Mouse (Mus musculus): ENCODE measurements at regions not wholly inside any gene's neighbourhood (a gene's known extent, or its start where the extent isn't known, plus 50 kb on each side); places are given as distances from the start of the nearest gene placed in this dataset.

DNA sequence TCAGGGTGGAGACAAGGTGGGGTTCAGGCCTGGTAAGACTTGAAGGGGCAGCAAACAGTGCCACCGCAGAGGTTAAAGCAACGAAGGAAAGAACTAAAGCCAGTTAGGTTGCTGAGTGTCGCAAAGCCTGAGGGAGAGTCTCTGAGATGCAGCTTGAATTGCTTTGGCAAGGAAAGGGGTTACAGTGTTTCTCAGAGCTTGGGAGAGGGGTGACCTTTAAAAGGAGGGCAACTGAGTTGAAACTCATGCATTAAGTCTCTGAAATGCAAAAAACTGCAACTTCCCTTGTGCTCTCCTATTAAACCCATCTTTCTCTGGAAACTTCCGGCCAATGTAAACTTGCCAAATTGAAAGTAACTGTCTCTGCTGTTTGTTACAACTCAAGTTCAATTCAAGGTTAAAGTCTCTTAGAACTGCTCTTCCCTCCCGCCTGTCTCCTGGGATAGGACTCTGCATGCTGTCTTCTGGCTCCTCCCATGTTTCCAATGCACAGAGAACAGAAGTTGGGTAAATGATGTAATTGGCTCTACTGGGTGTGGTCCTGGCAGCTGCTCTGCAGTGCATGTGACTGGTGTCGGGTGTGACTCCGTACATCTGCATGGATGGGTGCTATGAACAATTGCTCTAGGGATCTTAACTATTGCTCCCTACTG lies 181.4 kb upstream of the Gas1 start:
- H3K27ac ChIP-seq (ENCODE audit: low read depth, low read length), result no peak overlapping the region
- 70% methylated on average over 7 of the region's 7 CpGs for WGBS (ENCODE audit: insufficient replicate concordance)

DNA sequence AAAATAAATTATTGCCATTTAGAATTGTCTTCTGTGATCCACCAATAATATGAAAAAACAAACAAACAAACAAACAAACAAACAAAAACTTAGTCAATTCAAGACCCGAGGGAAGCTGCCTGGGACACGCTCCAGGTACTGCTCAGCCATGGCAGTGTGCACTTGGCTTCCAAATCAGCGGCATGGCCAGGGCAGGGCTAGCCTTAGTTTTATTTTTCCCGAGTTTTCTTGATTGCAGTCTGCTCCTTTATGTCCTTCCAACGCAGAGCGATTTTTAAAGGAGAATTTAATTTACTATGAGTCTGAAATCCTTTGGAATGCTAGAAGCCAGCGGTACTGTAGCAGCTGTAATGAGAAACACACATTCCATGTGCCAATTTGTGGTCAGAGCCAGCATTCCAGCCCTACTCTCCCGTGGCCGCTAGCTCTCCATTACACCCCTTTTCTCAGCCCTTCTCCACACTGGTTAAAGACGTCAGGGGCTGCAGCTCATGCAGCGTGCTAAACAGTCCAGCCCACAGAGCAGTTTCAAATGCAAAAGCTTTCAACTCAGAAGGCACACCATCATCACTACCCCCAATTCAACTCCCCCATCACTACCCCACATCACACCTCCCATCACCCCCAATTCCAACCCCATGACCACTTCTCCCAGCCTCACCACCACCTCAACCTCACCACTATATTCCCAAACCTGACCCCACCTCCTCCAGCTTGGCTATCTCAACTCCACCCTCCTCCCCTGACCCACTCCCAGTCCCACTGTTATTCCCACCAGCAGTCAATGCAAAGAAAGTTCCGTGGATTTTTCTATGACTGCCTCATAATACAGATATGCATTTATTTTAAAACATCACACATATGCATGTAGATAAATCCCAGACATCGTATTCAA lies 187.9 kb upstream of the Gas1 start:
- no peak overlapping the region for H3K4me3 ChIP-seq (ENCODE audit: low read depth, low read length)
- H3K36me3 ChIP-seq (ENCODE audit: control insufficient read depth, insufficient read depth, low read length), result no peaks in the 10 kb centered on the region
- no peaks in the 10 kb centered on the region for H3K9me3 ChIP-seq (replicated peaks; ENCODE audit: control insufficient read depth, low read length)
- no peaks in the 10 kb centered on the region for H3K27me3 ChIP-seq (ENCODE audit: control insufficient read depth, insufficient read depth, low read length)
- no peak; the same call in 1 of the 2 replicates for ATAC-seq (replicated peaks; ENCODE audit: insufficient number of reproducible peaks, low FRiP score, low TSS enrichment)
- no peaks in the 10 kb centered on the region for H3K4me1 ChIP-seq (ENCODE audit: control insufficient read depth, insufficient read depth, low read length)
- H3K27ac ChIP-seq (ENCODE audit: low read depth, low read length), result no peak overlapping the region
- no peak overlapping the region for H3K9ac ChIP-seq (ENCODE audit: low read depth, low read length)
- H3K4me2 ChIP-seq, result no peak overlapping the region
- 58% methylated on average over 13 of the region's 13 CpGs for WGBS (ENCODE audit: insufficient replicate concordance)

More for the DNA sequence above, 181.4 kb upstream of the Gas1 start:
- H3K27me3 ChIP-seq (ENCODE audit: control insufficient read depth, insufficient read depth, low read length), result no peaks in the 10 kb centered on the region
- H3K4me1 ChIP-seq (ENCODE audit: control insufficient read depth, insufficient read depth, low read length), result peaks cover 2% of the 10 kb centered on the region; the same call in 1 of the 2 replicates
- H3K9ac ChIP-seq (ENCODE audit: low read depth, low read length), result no peak overlapping the region
- no peaks in the 10 kb centered on the region for H3K36me3 ChIP-seq (ENCODE audit: control insufficient read depth, insufficient read depth, low read length)
- no peak overlapping the region for H3K4me3 ChIP-seq (ENCODE audit: low read depth, low read length)
- ATAC-seq (replicated peaks; ENCODE audit: insufficient number of reproducible peaks, low FRiP score, low TSS enrichment), result no peak
- no peaks in the 10 kb centered on the region for H3K9me3 ChIP-seq (replicated peaks; ENCODE audit: control insufficient read depth, low read length)
- no peak overlapping the region for H3K4me2 ChIP-seq

DNA sequence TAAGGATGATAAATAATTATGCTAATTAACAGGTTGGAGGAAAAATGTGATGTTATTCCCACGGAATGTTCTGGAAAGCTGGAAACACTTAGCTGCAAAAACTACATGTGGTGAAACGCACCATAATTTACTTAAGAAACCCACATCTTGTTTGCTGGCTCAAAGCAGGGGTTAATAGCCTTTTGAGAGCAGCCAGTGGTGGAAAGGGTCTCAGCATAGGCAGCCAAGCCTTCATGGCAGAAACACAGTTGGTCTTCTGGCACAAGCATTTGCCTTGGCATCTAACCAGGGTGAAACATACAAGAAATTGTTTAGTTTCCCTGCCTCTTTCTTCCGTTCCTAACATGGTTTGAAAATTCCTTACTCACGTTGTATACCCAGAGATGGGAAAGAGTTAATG lies 192.1 kb upstream of the Gas1 start:
- H3K4me1 ChIP-seq (ENCODE audit: control insufficient read depth, insufficient read depth, low read length), result no peaks in the 10 kb centered on the region
- no peak overlapping the region for H3K9ac ChIP-seq (ENCODE audit: low read depth, low read length)
- H3K27me3 ChIP-seq (ENCODE audit: control insufficient read depth, insufficient read depth, low read length), result no peaks in the 10 kb centered on the region
- H3K36me3 ChIP-seq (ENCODE audit: control insufficient read depth, insufficient read depth, low read length), result no peaks in the 10 kb centered on the region
- H3K4me2 ChIP-seq, result no peak overlapping the region
- WGBS (ENCODE audit: insufficient replicate concordance), result 75% methylated on average over 4 of the region's 4 CpGs
- no peaks in the 10 kb centered on the region for H3K9me3 ChIP-seq (replicated peaks; ENCODE audit: control insufficient read depth, low read length)
- no peak for ATAC-seq (replicated peaks; ENCODE audit: insufficient number of reproducible peaks, low FRiP score, low TSS enrichment)
- no peak overlapping the region for H3K27ac ChIP-seq (ENCODE audit: low read depth, low read length)
- H3K4me3 ChIP-seq (ENCODE audit: low read depth, low read length), result no peak overlapping the region

DNA sequence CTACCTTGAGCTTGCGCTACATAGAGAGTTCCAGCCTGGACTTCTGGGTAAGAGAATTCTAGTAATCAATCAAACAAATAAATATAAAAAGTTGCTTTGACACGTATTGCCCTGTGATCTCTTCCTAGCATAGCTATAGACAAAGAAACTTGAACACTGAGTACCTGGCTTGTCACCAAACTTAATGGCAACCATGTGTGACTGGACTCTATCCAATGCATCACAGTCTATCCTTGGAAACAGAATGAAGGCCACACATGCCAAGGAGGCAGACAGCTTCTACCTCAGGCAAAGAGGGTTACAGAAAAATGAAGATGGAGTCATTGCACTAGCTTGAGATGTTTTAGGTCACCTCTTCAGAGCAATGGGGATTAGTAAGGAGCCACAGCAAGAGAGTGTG lies 194.5 kb upstream of the Gas1 start:
- WGBS (ENCODE audit: insufficient replicate concordance), result 78% methylated on average over 2 of the region's 2 CpGs
- no peaks in the 10 kb centered on the region for H3K36me3 ChIP-seq (ENCODE audit: control insufficient read depth, insufficient read depth, low read length)
- no peak for ATAC-seq (replicated peaks; ENCODE audit: insufficient number of reproducible peaks, low FRiP score, low TSS enrichment)
- H3K4me3 ChIP-seq (ENCODE audit: low read depth, low read length), result no peak overlapping the region
- H3K27ac ChIP-seq (ENCODE audit: low read depth, low read length), result no peak overlapping the region
- H3K9me3 ChIP-seq (replicated peaks; ENCODE audit: control insufficient read depth, low read length), result no peaks in the 10 kb centered on the region
- H3K9ac ChIP-seq (ENCODE audit: low read depth, low read length), result no peak overlapping the region
- no peaks in the 10 kb centered on the region for H3K4me1 ChIP-seq (ENCODE audit: control insufficient read depth, insufficient read depth, low read length)
- no peak overlapping the region for H3K4me2 ChIP-seq
- no peaks in the 10 kb centered on the region for H3K27me3 ChIP-seq (ENCODE audit: control insufficient read depth, insufficient read depth, low read length)

DNA sequence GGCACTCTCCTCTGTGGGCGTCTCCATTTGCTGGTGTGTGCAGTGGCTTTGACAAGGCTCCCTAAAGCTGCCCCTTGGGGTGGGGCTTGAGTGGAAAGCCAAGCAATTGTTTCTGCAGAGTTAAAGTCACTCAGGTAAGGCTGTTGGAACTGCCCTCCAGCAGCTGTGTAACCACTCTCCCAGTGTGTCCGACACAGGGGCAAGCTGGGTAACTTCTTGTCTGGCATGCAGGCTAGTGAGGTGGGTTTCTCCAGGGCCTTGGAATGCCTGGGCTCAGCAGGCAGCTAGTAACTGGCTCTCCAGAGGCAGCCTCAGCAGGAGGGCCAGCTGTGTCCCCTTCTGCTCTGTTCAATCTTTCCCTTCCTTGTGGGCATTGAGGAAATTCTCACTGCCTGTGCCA lies 199.5 kb upstream of the Gas1 start:
- Histone ChIP-seq H3K4me2 (no peak overlapping the region), H3K4me3 (ENCODE audit: low read depth, low read length) (no peak overlapping the region), H3K36me3 (ENCODE audit: control insufficient read depth, insufficient read depth, low read length) (no peaks in the 10 kb centered on the region), H3K27ac (ENCODE audit: low read depth, low read length) (no peak overlapping the region), H3K9me3 (replicated peaks; ENCODE audit: control insufficient read depth, low read length) (no peaks in the 10 kb centered on the region), H3K27me3 (ENCODE audit: control insufficient read depth, insufficient read depth, low read length) (no peaks in the 10 kb centered on the region), H3K4me1 (ENCODE audit: control insufficient read depth, insufficient read depth, low read length) (no peaks in the 10 kb centered on the region), H3K9ac (ENCODE audit: low read depth, low read length) (no peak overlapping the region)
- WGBS (ENCODE audit: insufficient replicate concordance), result 58% methylated on average over 2 of the region's 2 CpGs
- no peak for ATAC-seq (replicated peaks; ENCODE audit: insufficient number of reproducible peaks, low FRiP score, low TSS enrichment)

DNA sequence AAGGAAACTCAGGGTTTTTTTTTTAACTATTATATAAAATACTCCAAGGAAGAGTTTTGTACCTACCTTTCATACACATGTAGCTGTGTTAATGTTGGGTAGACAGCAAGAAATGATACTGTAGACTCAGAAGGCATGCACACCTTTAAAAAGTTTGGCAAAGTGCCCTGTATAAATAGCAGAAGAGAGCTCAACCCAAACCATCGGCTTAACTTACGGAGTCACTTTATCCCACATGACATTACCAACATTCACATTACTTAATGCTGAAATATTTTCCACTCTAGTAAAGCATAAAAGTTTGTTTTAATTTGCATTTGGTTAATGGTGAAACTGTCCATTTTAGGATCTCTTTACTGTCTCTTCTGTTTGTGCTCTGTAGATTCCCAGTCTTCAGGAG lies 205.7 kb upstream of the Gas1 start:
- Histone ChIP-seq H3K4me1 (ENCODE audit: control insufficient read depth, insufficient read depth, low read length) (no peaks in the 10 kb centered on the region), H3K9me3 (replicated peaks; ENCODE audit: control insufficient read depth, low read length) (no peaks in the 10 kb centered on the region), H3K36me3 (ENCODE audit: control insufficient read depth, insufficient read depth, low read length) (no peaks in the 10 kb centered on the region), H3K4me3 (ENCODE audit: low read depth, low read length) (no peak overlapping the region), H3K4me2 (no peak overlapping the region), H3K9ac (ENCODE audit: low read depth, low read length) (no peak overlapping the region), H3K27me3 (ENCODE audit: control insufficient read depth, insufficient read depth, low read length) (no peaks in the 10 kb centered on the region), H3K27ac (ENCODE audit: low read depth, low read length) (no peak overlapping the region)
- 93% methylated on average over 2 of the region's 2 CpGs for WGBS (ENCODE audit: insufficient replicate concordance)
- no peak for ATAC-seq (replicated peaks; ENCODE audit: insufficient number of reproducible peaks, low FRiP score, low TSS enrichment)

DNA sequence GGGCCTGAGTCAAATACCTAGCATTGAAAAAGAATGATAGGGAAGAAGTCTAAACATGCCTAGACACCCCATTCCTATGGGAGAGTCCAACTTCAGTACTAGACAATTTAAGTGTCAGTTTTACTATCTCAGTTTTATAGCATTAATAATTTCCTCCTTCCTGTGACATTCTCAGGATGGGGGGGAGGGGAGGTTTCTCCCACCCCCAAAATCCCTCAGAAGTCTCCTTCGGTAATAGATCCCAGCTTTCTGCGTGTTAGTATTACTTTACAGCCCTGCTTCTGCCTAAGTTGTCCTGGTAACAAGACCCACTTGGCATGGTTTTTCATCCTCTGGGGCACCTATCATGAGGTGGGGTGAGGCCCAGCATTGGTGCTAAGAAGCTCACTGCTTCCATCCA lies 202.9 kb upstream of the Dapk1 start:
- ATAC-seq (replicated peaks; ENCODE audit: insufficient number of reproducible peaks, low FRiP score, low TSS enrichment), result no peak
- Histone ChIP-seq H3K4me1 (ENCODE audit: control insufficient read depth, insufficient read depth, low read length) (no peaks in the 10 kb centered on the region), H3K4me2 (no peak overlapping the region), H3K4me3 (ENCODE audit: low read depth, low read length) (no peak overlapping the region), H3K27me3 (ENCODE audit: control insufficient read depth, insufficient read depth, low read length) (no peaks in the 10 kb centered on the region), H3K9me3 (replicated peaks; ENCODE audit: control insufficient read depth, low read length) (peaks cover 2% of the 10 kb centered on the region), H3K27ac (ENCODE audit: low read depth, low read length) (no peak overlapping the region), H3K9ac (ENCODE audit: low read depth, low read length) (no peak overlapping the region), H3K36me3 (ENCODE audit: control insufficient read depth, insufficient read depth, low read length) (no peaks in the 10 kb centered on the region)
- 80% methylated on average over 2 of the region's 2 CpGs for WGBS (ENCODE audit: insufficient replicate concordance)

DNA sequence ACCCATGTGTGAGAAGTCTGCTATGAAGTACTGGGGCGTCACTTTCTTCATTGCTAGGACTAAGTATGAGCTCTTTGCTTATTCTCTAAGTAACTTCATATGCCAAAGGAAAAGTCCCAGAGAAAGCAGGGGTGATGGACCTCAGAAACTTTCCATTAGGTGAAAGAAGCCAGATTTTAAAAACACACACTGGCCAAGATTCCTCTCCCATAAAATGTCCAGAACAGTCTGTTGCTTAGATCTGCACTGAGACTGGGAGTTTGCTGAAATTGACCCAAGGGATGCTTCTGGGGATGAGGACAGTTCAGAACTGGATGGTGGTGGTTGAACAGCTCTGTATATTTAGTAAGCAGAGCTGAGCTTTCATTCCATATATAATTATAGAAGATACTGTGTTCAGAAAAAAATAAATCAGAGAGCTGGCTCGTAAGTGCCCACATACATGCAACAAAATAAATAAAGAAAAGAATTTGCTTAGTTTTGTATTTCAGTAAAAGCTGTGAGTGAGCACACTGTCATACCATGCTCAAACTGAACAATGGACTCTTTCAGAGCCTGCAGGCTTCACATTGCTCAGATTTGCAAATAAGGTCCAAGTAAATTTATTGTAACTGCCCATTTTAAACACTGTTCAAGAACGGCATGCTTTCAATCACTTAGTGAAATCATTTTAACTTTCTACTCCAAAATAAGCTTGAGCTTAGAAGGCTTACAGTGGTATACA lies 200.8 kb upstream of the Dapk1 start:
- Histone ChIP-seq H3K4me3 (ENCODE audit: low read depth, low read length) (no peak overlapping the region), H3K36me3 (ENCODE audit: control insufficient read depth, insufficient read depth, low read length) (no peaks in the 10 kb centered on the region), H3K27me3 (ENCODE audit: control insufficient read depth, insufficient read depth, low read length) (no peaks in the 10 kb centered on the region), H3K4me2 (no peak overlapping the region), H3K9me3 (replicated peaks; ENCODE audit: control insufficient read depth, low read length) (peaks cover 2% of the 10 kb centered on the region), H3K27ac (ENCODE audit: low read depth, low read length) (no peak overlapping the region), H3K9ac (ENCODE audit: low read depth, low read length) (no peak overlapping the region), H3K4me1 (ENCODE audit: control insufficient read depth, insufficient read depth, low read length) (no peaks in the 10 kb centered on the region)
- 74% methylated on average over 3 of the region's 3 CpGs for WGBS (ENCODE audit: insufficient replicate concordance)
- ATAC-seq (replicated peaks; ENCODE audit: insufficient number of reproducible peaks, low FRiP score, low TSS enrichment), result no peak

All from heart, embryonic 11.5 days (tissue).